Mouse (Mus musculus) lung, postnatal 0 days (tissue): ENCODE results near the gene Ugt1a6a.
"Not testable (repeated sequence)": the region's sequence is repeated elsewhere in the genome, so short reads cannot be mapped to it uniquely, and the experiment has no call there.

Source experiments
- CTCF ChIP-seq: IDR thresholded peaks from 2 replicates; pipeline ENCODE4 v1.5.1; 2016; ENCODE audit warnings: antibody characterized with exemption, mild to moderate bottlenecking
- EP300 ChIP-seq: IDR thresholded peaks from 2 replicates; pipeline ENCODE4 v1.6.1; 2016; ENCODE audit warnings: antibody characterized with exemption, mild to moderate bottlenecking, control low read depth

GRCm38 (mm10) chr1:88140492-88140891 lies 5.9 kb downstream of the Ugt1a6a start:
- TF ChIP-seq CTCF, EP300: not testable (repeated sequence)
